Mouse (Mus musculus) urinary bladder, postnatal 14 days (tissue): Measurements from ENCODE around the gene Slc45a2.

Source experiments
- DNase-seq: peaks from one replicate; pipeline ENCODE4 v3.0.0; 2021; ENCODE audit warnings: low spot score

The Slc45a2 gene

GRCm38 (mm10) chr15:11066299-11066698 lies 65.8 kb downstream of the Slc45a2 start:
- DNase-seq: no peak

- no peak for DNase-seq
These were observed 67.4 kb downstream of the Slc45a2 start for GRCm38 (mm10) chr15:11067891-11068290.

GRCm38 (mm10) chr15:11075726-11076361 lies 75.3 kb downstream of the Slc45a2 start:
- no peak for DNase-seq
